Mouse (Mus musculus) heart, adult 2 months (tissue): ENCODE measurements around the gene Myo18a. TPM values are rescaled to one million over a fixed set of nuclear protein-coding genes. Genes with fewer than 3 reads are reported as not detected.
A peak's percentile ranks its signal among the peaks of the same experiment; 100 is the strongest.

ENCODE experiments used
- DNase-seq, 2 experiments: peaks; one replicate each; pipeline ENCODE4 v3.0.0; 2021
- H3K27ac ChIP-seq: fragments of 200-600 bp; 2 replicates; pipeline ENCODE4 v1.8.1; 2022
- H3K27me3 ChIP-seq: fragments of 200-500 bp; 2 replicates; pipeline ENCODE4 v1.6.1; 2012; ENCODE audit warnings: mild to moderate bottlenecking, low read length, inconsistent platforms, mixed read lengths; ENCODE audit not compliant: control insufficient read depth, insufficient read depth
- H3K36me3 ChIP-seq: fragments of 200-500 bp; 2 replicates; pipeline ENCODE4 v1.6.1; 2012; ENCODE audit warnings: low read length, inconsistent platforms; ENCODE audit not compliant: control insufficient read depth, insufficient read depth
- H3K4me1 ChIP-seq: fragments of 200-500 bp; 2 replicates; pipeline ENCODE4 v1.6.1; 2011; ENCODE audit warnings: low read length; ENCODE audit not compliant: control insufficient read depth, insufficient read depth
- H3K4me3 ChIP-seq: fragments of 200-600 bp; 2 replicates; pipeline ENCODE4 v1.8.1; 2022
- H3K79me2 ChIP-seq: fragments of 200-500 bp; replicated peaks from 2 replicates; pipeline ENCODE4 v1.6.1; 2012; ENCODE audit warnings: mild to moderate bottlenecking, inconsistent platforms, low read length, moderate library complexity, mixed read lengths; ENCODE audit not compliant: control insufficient read depth, insufficient read depth
- H3K9ac ChIP-seq: fragments of 200-500 bp; 2 replicates; pipeline ENCODE4 v1.6.1; 2012; ENCODE audit warnings: low read depth, mild to moderate bottlenecking, control low read depth, inconsistent platforms, low read length, mixed read lengths
- CTCF ChIP-seq: fragments of 200-600 bp; IDR thresholded peaks from 2 replicates; pipeline ENCODE4 v1.8.1; 2022; ENCODE audit warnings: antibody characterized with exemption, mild to moderate bottlenecking, moderate library complexity
- EP300 ChIP-seq: fragments of 200-500 bp; IDR thresholded peaks from 2 replicates; pipeline ENCODE4 v1.6.1; 2011; ENCODE audit warnings: low read depth, low read length, control low read depth; ENCODE audit not compliant: insufficient read depth
- POLR2A ChIP-seq: fragments of 200-500 bp; IDR thresholded peaks from 2 replicates; pipeline ENCODE4 v1.6.1; 2011; ENCODE audit warnings: mild to moderate bottlenecking, low read depth, low read length, control low read depth; ENCODE audit not compliant: insufficient read depth
- WGBS: fragments of 180-500 bp; shearing (Covaris S2); methylation state at CpG from one replicate; pipeline ENCODE4 v1.1.7; 2018; 5-methylcytosine and 5-hydroxymethylcytosine counted together
- intact Hi-C: fragments of 180-260 bp; cut with DNase I; formaldehyde crosslinking; loops from one replicate; pipeline ENCODE4 v1.15.1; 2025
- polyA plus RNA-seq: library from polyadenylated mRNA; depleted of rRNA; stranded (reverse); fragments of >200 nt; gene quantifications from 2 replicates; pipeline ENCODE4 v1.2.3, GENCODE M21; 2012
- total RNA-seq, 2 experiments: library from RNA; stranded (reverse); gene quantifications; 2 replicates each; pipeline ENCODE4 v1.2.3; 2021

Myo18a gene
- total and polyA plus RNA-seq, 3 experiments = 98.6 to 274 (median 240) TPM

DNA sequence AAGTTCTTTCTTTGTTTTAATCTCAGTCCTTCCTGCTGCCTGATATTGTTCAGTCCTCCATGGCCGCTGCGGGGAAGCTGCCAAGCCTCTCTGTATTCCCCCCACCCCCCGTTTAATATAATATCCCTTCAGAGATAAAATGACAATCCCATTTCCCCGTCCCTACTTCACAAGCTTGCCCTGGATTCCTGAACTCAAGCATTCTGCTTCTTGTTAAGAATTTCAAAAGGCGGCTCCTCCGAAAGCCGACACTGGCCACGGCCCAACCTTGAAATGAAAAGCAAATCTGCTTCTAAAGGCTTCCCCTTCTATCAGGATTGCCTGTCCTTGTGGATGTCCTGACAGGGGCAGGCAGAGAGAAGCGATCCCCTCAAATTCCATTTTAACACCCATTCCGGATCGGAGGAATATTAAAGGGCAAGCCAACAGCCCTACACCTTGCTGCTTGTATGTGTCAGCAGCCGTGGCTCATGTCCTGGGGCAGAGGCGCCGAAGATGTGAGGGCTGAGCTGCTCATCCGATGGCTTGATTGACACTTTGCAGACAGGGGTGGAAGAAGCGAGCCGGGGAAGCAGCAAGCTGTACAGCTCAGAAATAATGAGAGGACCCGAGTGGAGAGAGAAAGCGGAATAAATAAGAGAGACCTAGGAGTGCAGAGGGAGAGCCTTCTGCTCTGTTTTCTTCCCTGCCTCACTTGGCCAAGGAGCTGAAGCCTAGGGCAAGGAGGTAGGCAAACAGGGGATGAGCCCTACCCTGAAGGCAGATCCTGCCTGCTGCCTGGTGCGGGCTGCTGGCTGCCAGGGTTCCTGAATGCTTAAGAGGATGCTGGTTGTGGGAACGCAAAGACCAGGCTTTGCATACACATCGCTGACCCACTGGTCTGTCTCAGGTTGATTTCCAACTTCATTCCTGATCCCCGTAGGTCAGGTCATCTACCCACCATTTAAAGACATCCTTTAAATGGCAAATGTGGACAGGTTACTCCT lies 134.1 kb downstream of the Myo18a start:
- no peak overlapping the region for H3K27ac ChIP-seq
- DNase-seq = no peak
- no peak overlapping the region for H3K4me3 ChIP-seq
- no peaks in the 10 kb centered on the region for H3K79me2 ChIP-seq
- WGBS = 21% methylated on average over 23 of the region's 23 CpGs
- intact Hi-C loops = no loop called here
- no peak overlapping the region for H3K9ac ChIP-seq
- no peaks in the 10 kb centered on the region for H3K36me3 ChIP-seq
- TF ChIP-seq EP300 = no peak
- TF ChIP-seq POLR2A = no peak
- no peak for TF ChIP-seq CTCF
- peaks cover 5% of the 10 kb centered on the region for H3K4me1 ChIP-seq
- no peaks in the 10 kb centered on the region for H3K27me3 ChIP-seq

GRCm38 (mm10) chr11:77900187-77900586 lies 137.1 kb downstream of the Myo18a start:
- Histone ChIP-seq H3K4me1 (no peaks in the 10 kb centered on the region; the same call in 1 of the 2 replicates), H3K36me3 (no peaks in the 10 kb centered on the region), H3K79me2 (no peaks in the 10 kb centered on the region), H3K9ac (no peak overlapping the region), H3K27ac (no peak overlapping the region), H3K4me3 (no peak overlapping the region), H3K27me3 (no peaks in the 10 kb centered on the region)
- 88% methylated on average over 3 of the region's 3 CpGs for WGBS
- intact Hi-C loops = no loop called here
- no peak for DNase-seq
- TF ChIP-seq EP300 = no peak
- no peak for TF ChIP-seq CTCF
- TF ChIP-seq POLR2A = no peak

- H3K4me1 ChIP-seq = no peaks in the 10 kb centered on the region; the same call in 1 of the 2 replicates
- no peak for TF ChIP-seq POLR2A
- TF ChIP-seq EP300 = no peak
- H3K79me2 ChIP-seq = no peaks in the 10 kb centered on the region
- intact Hi-C loops = no loop called here
- H3K27me3 ChIP-seq = no peaks in the 10 kb centered on the region
- 79% methylated on average over 4 of the region's 4 CpGs for WGBS
- H3K27ac ChIP-seq = no peak overlapping the region
- H3K9ac ChIP-seq = no peak overlapping the region
- DNase-seq = no peak
- no peaks in the 10 kb centered on the region for H3K36me3 ChIP-seq
- no peak overlapping the region for H3K4me3 ChIP-seq
Observed at GRCm38 (mm10) chr11:77900696-77901095, 137.7 kb downstream of the Myo18a start.

- WGBS = 70% methylated on average over 5 of the region's 5 CpGs
- TF ChIP-seq CTCF = no peak
- no peak for TF ChIP-seq EP300
- TF ChIP-seq POLR2A = no peak
- no peak overlapping the region for H3K4me3 ChIP-seq
- no peaks in the 10 kb centered on the region for H3K36me3 ChIP-seq
- H3K4me1 ChIP-seq = no peaks in the 10 kb centered on the region; the same call in 1 of the 2 replicates
- H3K27ac ChIP-seq = no peak overlapping the region
- no peaks in the 10 kb centered on the region for H3K79me2 ChIP-seq
- DNase-seq = no peak
- no peaks in the 10 kb centered on the region for H3K27me3 ChIP-seq
- intact Hi-C loops = no loop called here
- H3K9ac ChIP-seq = no peak overlapping the region
Observed at GRCm38 (mm10) chr11:77901366-77901765, 138.3 kb downstream of the Myo18a start.

- Histone ChIP-seq H3K27me3 (no peaks in the 10 kb centered on the region), H3K4me3 (no peak overlapping the region), H3K9ac (no peak overlapping the region), H3K79me2 (no peaks in the 10 kb centered on the region), H3K36me3 (no peaks in the 10 kb centered on the region), H3K27ac (no peak overlapping the region), H3K4me1 (no peaks in the 10 kb centered on the region; the same call in 1 of the 2 replicates)
- intact Hi-C loops = no loop called here
- WGBS = 50% methylated on average over 8 of the region's 8 CpGs
- DNase-seq = no peak
- TF ChIP-seq POLR2A = no peak
- no peak for TF ChIP-seq CTCF
- TF ChIP-seq EP300 = no peak
Observed at GRCm38 (mm10) chr11:77901775-77902355, 138.8 kb downstream of the Myo18a start.

DNA sequence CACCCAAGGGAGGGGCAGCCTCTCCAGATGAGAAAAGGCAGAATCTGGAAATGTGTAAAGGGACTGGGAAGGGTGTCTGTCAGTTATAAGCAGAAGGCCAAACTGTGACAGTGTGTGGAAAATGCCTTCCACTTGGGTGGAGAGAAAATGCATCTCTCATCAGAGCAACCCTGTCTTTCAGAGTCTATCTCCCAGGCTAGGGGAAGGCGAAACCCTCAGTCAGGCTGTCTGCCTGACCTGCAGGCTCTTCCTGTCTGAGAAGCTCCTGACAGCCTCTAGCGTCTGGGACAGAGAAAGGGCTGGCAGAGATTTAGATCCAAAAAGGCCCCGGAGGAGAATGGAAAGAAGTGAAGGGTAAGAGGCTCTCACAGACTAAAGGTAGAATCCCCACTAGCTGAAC lies 140.7 kb downstream of the Myo18a start:
- DNase-seq = no peak
- no peaks in the 10 kb centered on the region for H3K36me3 ChIP-seq
- TF ChIP-seq POLR2A (no peak), CTCF (0 out of 2 replicates have a peak, but pooled peaks have one; percentile 9), EP300 (no peak)
- H3K4me1 ChIP-seq = no peaks in the 10 kb centered on the region
- WGBS = 20% methylated on average over 3 of the region's 3 CpGs
- intact Hi-C loops = no loop called here
- no peak overlapping the region for H3K9ac ChIP-seq
- no peak overlapping the region for H3K4me3 ChIP-seq
- no peaks in the 10 kb centered on the region for H3K79me2 ChIP-seq
- H3K27me3 ChIP-seq = no peaks in the 10 kb centered on the region
- no peak overlapping the region for H3K27ac ChIP-seq
